Mouse (Mus musculus) liver, embryonic 14.5 days (tissue): ENCODE results near the gene Kcnc3.

Experiments used
- CTCF ChIP-seq: IDR thresholded peaks from 2 replicates; pipeline ENCODE4 v1.5.1; 2016; ENCODE audit warnings: antibody characterized with exemption, low read depth, control low read depth
- EP300 ChIP-seq: IDR thresholded peaks from 2 replicates; pipeline ENCODE4 v1.6.1; 2016; ENCODE audit warnings: antibody characterized with exemption, low read depth

DNA sequence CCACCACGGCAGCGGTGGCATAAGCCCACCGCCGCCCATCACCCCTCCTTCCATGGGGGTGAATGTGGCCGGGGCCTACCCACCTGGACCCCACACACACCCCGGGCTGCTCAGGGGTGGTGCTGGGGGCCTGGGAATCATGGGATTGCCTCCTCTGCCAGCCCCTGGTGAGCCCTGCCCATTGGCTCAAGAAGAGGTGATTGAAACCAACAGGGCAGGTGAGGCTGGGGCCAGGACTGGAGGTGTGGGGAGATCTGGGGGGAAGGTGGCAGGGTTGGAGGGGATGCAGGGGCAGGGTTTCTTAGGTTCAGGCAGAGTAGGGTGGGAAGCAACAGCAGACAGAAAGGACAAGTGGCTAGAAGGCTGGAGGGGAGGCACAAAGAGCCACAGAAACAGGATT lies 5.6 kb downstream of the Kcnc3 start:
- no peak for TF ChIP-seq CTCF
- TF ChIP-seq EP300: no peak
